In the genomic region with DNA sequence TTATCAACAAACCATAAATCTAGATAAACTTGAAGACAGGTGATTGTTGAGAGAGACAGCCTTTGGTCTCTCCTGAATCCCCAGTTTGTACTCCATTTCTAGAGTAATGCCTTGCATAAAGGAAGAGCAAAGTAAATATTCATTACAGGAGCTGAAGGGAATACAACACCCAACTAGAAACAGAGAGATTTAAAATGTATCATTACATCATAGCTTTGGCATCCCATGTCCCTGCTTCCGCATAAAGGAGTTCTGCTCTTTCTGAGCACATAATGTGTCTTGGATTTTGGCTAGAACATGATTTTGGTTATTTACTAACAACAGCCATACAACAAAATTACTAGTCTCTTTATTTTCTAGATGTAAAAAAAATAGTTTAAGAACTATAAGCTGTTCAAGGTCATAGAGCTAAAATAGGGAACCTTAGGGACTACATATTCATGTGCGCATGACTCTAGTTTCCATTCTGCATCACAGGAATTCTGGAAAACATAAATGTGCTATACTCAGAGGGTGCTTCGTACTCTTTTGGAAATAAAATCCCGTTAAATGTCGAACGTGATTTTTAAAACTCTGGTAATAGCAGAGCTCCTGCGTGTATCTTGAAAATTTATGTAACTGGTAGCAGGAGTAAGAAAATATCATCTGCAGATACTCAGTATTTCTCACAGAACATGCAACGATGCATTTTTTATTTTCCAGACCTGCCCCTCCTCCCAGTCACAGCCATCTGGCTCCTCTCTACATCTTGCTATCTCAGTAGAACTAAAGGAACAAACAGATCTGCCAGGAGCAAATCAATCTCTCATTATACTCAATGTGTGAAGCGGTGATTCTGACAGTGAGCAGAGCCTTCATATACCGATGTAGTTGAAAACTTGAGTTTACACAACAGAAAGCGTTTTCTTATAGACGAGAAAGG, we compare ENCODE assay signal across 18 mouse cellular contexts. TPM values are rescaled to one million over a fixed set of nuclear protein-coding genes. Genes with fewer than 3 reads are reported as not detected.
DNase-seq lines count a peak whose midpoint lies in the region; ATAC-seq and TF ChIP-seq lines count a peak whose summit lies in the region.
"Had no signal": no experiment of that assay in that cellular context is flagged by ENCODE, and none has a peak within 500 bp of the region (broad histone marks: within the 10 kb centered on the region; RNA-seq: fewer than 3 reads in every experiment).

No protein-coding gene starts in this region.

- TF ChIP-seq CTCF in layer of hippocampus, adult 2 months (conservative IDR thresholded peaks at IDR 0.05), result no peak

- H3K9me3 ChIP-seq in forebrain, embryonic 15.5 days, result no peaks in the 10 kb centered on the region
- H3K9me3 ChIP-seq in forebrain, embryonic 11.5 days (ENCODE audit: control insufficient read depth, low read length), result no peaks in the 10 kb centered on the region; the same call in 1 of the 2 replicates
- H3K9me3 ChIP-seq in hindbrain, embryonic 14.5 days (ENCODE audit: control insufficient read depth, low read length), result no peaks in the 10 kb centered on the region
- H3K9me3 ChIP-seq: midbrain, embryonic 15.5 days; neural tube, embryonic 15.5 days had no signal

- H3K27ac ChIP-seq in forebrain, embryonic 15.5 days (replicated peaks), result peak overlapping the region; percentile 66
- H3K27ac ChIP-seq in forebrain, embryonic 11.5 days (ENCODE audit: low read depth, low read length), result no peak overlapping the region
- H3K27ac ChIP-seq in layer of hippocampus, adult 2 months, result peak overlapping the region; percentile 92
- no peak overlapping the region for H3K27ac ChIP-seq in hindbrain, embryonic 14.5 days
- H3K27ac ChIP-seq: liver, embryonic 14.5 days; midbrain, embryonic 15.5 days; neural tube, embryonic 15.5 days had no signal

- H3K36me3 ChIP-seq in forebrain, embryonic 15.5 days, result no peaks in the 10 kb centered on the region
- H3K36me3 ChIP-seq in forebrain, embryonic 11.5 days (ENCODE audit: control insufficient read depth, insufficient read depth, low read length), result no peaks in the 10 kb centered on the region
- no peaks in the 10 kb centered on the region for H3K36me3 ChIP-seq in hindbrain, embryonic 14.5 days (replicated peaks; ENCODE audit: control insufficient read depth, insufficient read depth)
- H3K36me3 ChIP-seq: midbrain, embryonic 15.5 days; neural tube, embryonic 15.5 days had no signal

- H3K4me1 ChIP-seq in forebrain, embryonic 15.5 days, result peaks cover 3% of the 10 kb centered on the region; the same call in 1 of the 2 replicates
- no peaks in the 10 kb centered on the region for H3K4me1 ChIP-seq in forebrain, embryonic 11.5 days (replicated peaks; ENCODE audit: control insufficient read depth, insufficient read depth, low read length)
- H3K4me1 ChIP-seq in hindbrain, embryonic 14.5 days (replicated peaks; ENCODE audit: control insufficient read depth, insufficient read depth, low read length), result no peaks in the 10 kb centered on the region
- H3K4me1 ChIP-seq: midbrain, embryonic 15.5 days; neural tube, embryonic 15.5 days had no signal

- intact Hi-C loops in left cerebral cortex, postnatal 36 days (cut with DNase I), result no loop called here

- 62% methylated on average over 12 of the region's 12 CpGs for WGBS in forebrain, embryonic 15.5 days
- WGBS in forebrain, embryonic 11.5 days, result 92% methylated on average over 12 of the region's 12 CpGs
- 84% methylated on average over 12 of the region's 12 CpGs for WGBS in hindbrain, embryonic 14.5 days

- no peak overlapping the region for H3K4me2 ChIP-seq in forebrain, embryonic 15.5 days (replicated peaks)
- no peak overlapping the region for H3K4me2 ChIP-seq in forebrain, embryonic 11.5 days (ENCODE audit: low read depth, low read length, severe bottlenecking)
- no peak overlapping the region for H3K4me2 ChIP-seq in hindbrain, embryonic 14.5 days (replicated peaks)
- H3K4me2 ChIP-seq: midbrain, embryonic 15.5 days; neural tube, embryonic 15.5 days had no signal

- H3K4me3 ChIP-seq in forebrain, embryonic 15.5 days, result no peak overlapping the region
- no peak overlapping the region for H3K4me3 ChIP-seq in forebrain, embryonic 11.5 days (ENCODE audit: low read depth, low read length)
- no peak overlapping the region; the same call in 1 of the 2 replicates for H3K4me3 ChIP-seq in layer of hippocampus, adult 2 months
- no peak overlapping the region for H3K4me3 ChIP-seq in hindbrain, embryonic 14.5 days (replicated peaks; ENCODE audit: low read length)
- H3K4me3 ChIP-seq: midbrain, embryonic 15.5 days; neural tube, embryonic 15.5 days had no signal

- DNase-seq in forebrain, embryonic 11.5 days (ENCODE audit: low spot score), result no peak
- DNase-seq in brain, embryonic 18.5 days (ENCODE audit: low read depth, low spot score), result peak; percentile 79
- DNase-seq in layer of hippocampus, adult 2 months (ENCODE audit: low spot score in 2 of 2), result peak; percentile 71 to 90
- peak; percentile 64 to 71 for DNase-seq in left cerebral cortex, postnatal 36 days (ENCODE audit: low spot score in 2 of 2)
- DNase-seq in embryo, embryonic 9.5 days (ENCODE audit: extremely low spot score), result no peak
- no peak for DNase-seq in adrenal gland, postnatal 25 days
- no peak for DNase-seq in hindbrain, embryonic 14.5 days (ENCODE audit: low spot score)
- DNase-seq: adrenal gland, postnatal 10 days; cerebellum, adult 8-10 months; heart, postnatal 4 days; kidney, postnatal 10 days had no signal

- peak; percentile 91 for ATAC-seq in forebrain, embryonic 15.5 days (replicated peaks)
- no peak for ATAC-seq in forebrain, embryonic 11.5 days (replicated peaks; ENCODE audit: low FRiP score)
- ATAC-seq in hindbrain, embryonic 14.5 days (ENCODE audit: low FRiP score), result no peak
- ATAC-seq: midbrain, embryonic 15.5 days had no signal

- H3K27me3 ChIP-seq in forebrain, embryonic 15.5 days, result no peaks in the 10 kb centered on the region
- no peaks in the 10 kb centered on the region for H3K27me3 ChIP-seq in forebrain, embryonic 11.5 days (ENCODE audit: control insufficient read depth, insufficient read depth, low read length)
- H3K27me3 ChIP-seq in hindbrain, embryonic 14.5 days (ENCODE audit: control insufficient read depth, insufficient read depth, low read length), result no peaks in the 10 kb centered on the region
- H3K27me3 ChIP-seq: midbrain, embryonic 15.5 days; neural tube, embryonic 15.5 days had no signal

- no peak overlapping the region for H3K9ac ChIP-seq in forebrain, embryonic 15.5 days (replicated peaks)
- no peak overlapping the region for H3K9ac ChIP-seq in forebrain, embryonic 11.5 days (ENCODE audit: low read length)
- H3K9ac ChIP-seq in hindbrain, embryonic 14.5 days, result no peak overlapping the region
- H3K9ac ChIP-seq: liver, embryonic 14.5 days; midbrain, embryonic 15.5 days; neural tube, embryonic 15.5 days had no signal

RNA-seq across cellular contexts. Expression of gene Ufm1, which starts 27.2 kb away (rescaled TPM):
- polyA plus RNA-seq in forebrain, embryonic 15.5 days (2015; fragmentation: Nextera tagmentation; extraction: Ambion mirVana), result 108 and 114 TPM in 2 replicates
- polyA plus RNA-seq in forebrain, embryonic 11.5 days (2014; fragmentation: Nextera tagmentation; extraction: Ambion mirVana), result 86.5 and 93.9 TPM in 2 replicates
- total RNA-seq in layer of hippocampus, adult 2 months (2021), result 10 to 100 TPM; 79.2 to 79.6 TPM
- total RNA-seq in left cerebral cortex, postnatal 36 days (2021), result 10 to 100 TPM; 69.3 to 76.0 TPM
- 85.5 and 88.0 TPM in 2 replicates for total RNA-seq in adrenal gland, postnatal 25 days (2021)
- polyA plus RNA-seq in hindbrain, embryonic 14.5 days (2014; fragmentation: Nextera tagmentation; extraction: Ambion mirVana), result 82.5 and 89.4 TPM in 2 replicates

RNA-seq across cellular contexts. Expression of gene Gm10985, which starts 46.0 kb away (rescaled TPM):
- polyA plus RNA-seq in forebrain, embryonic 15.5 days (2015; fragmentation: Nextera tagmentation; extraction: Ambion mirVana), result not detected in 2 replicates
- not detected in 2 replicates for polyA plus RNA-seq in forebrain, embryonic 11.5 days (2014; fragmentation: Nextera tagmentation; extraction: Ambion mirVana)
- total RNA-seq in layer of hippocampus, adult 2 months (2021), result not detected
- not detected for total RNA-seq in left cerebral cortex, postnatal 36 days (2021)
- not detected in 2 replicates for total RNA-seq in adrenal gland, postnatal 25 days (2021)
- polyA plus RNA-seq in hindbrain, embryonic 14.5 days (2014; fragmentation: Nextera tagmentation; extraction: Ambion mirVana), result not detected in 2 replicates
- total RNA-seq: adrenal gland, postnatal 10 days; granulocyte monocyte progenitor cell, adult 5-6 weeks; heart, postnatal 4 days had no signal
- polyA plus RNA-seq: C2C12; liver, embryonic 14.5 days; midbrain, embryonic 15.5 days; neural tube, embryonic 15.5 days; urinary bladder, adult 2 months had no signal

Comparison
In these comparisons a context has a peak if more than half of its experiments do, and no peak if none do; other contexts are left out.
1. H3K27ac ChIP-seq: peak in forebrain, embryonic 15.5 days (single experiment) and layer of hippocampus, adult 2 months (single experiment); none in forebrain, embryonic 11.5 days (single experiment) and hindbrain, embryonic 14.5 days (single experiment).
2. DNase-seq: peak in brain, embryonic 18.5 days (single experiment), layer of hippocampus, adult 2 months (2 of 2) and left cerebral cortex, postnatal 36 days (2 of 2); none in forebrain, embryonic 11.5 days (single experiment), embryo, embryonic 9.5 days (single experiment), adrenal gland, postnatal 25 days (single experiment) and hindbrain, embryonic 14.5 days (single experiment).